Mouse (Mus musculus) MEL (cell line): ENCODE data around the gene Tle4. TPM values are rescaled to one million over a fixed set of nuclear protein-coding genes. Genes with fewer than 3 reads are reported as not detected.

Experiments
- DNase-seq: peaks from one replicate; pipeline ENCODE4 v3.0.0; 2011; ENCODE audit warnings: low read depth, low spot score
- H3K27ac ChIP-seq: 2 replicates; pipeline ENCODE4 v1.5.1; 2012; ENCODE audit warnings: low read depth, mild to moderate bottlenecking, control low read depth, low read length, moderate library complexity; ENCODE audit not compliant: control insufficient read depth
- H3K27me3 ChIP-seq, 2 experiments: fragments of 150-350 bp in 1 of 2; sonication (generic) in 1 of 2; 2 replicates each; pipeline ENCODE4 v1.6.1; 2012; ENCODE audit warnings: low read length in 2 of 2, mild to moderate bottlenecking in 2 of 2, improper control_type of control experiment in 1 of 2, moderate library complexity in 1 of 2; ENCODE audit not compliant: insufficient read depth in 2 of 2, control insufficient read depth in 1 of 2
- H3K36me3 ChIP-seq, 2 experiments: 2 replicates each; pipeline ENCODE4 v1.6.1; 2012 to 2014; ENCODE audit warnings: low read length in 2 of 2, improper control_type of control experiment in 1 of 2, inconsistent platforms in 1 of 2, mild to moderate bottlenecking in 1 of 2; ENCODE audit not compliant: insufficient read depth in 2 of 2, control insufficient read depth in 1 of 2
- H3K4me1 ChIP-seq, 2 experiments: fragments of 150-350 bp in 1 of 2; sonication (generic) in 1 of 2; 2 replicates each; pipeline ENCODE4 v1.6.1; 2012; ENCODE audit warnings: low read length in 2 of 2, improper control_type of control experiment in 1 of 2, mild to moderate bottlenecking in 1 of 2; ENCODE audit not compliant: insufficient read depth in 2 of 2, control insufficient read depth in 1 of 2
- H3K4me3 ChIP-seq, 2 experiments: fragments of 150-350 bp in 1 of 2; sonication (generic) in 1 of 2; 2 replicates each; pipeline ENCODE4 v1.5.1; 2012; ENCODE audit warnings: low read depth in 2 of 2, low read length in 2 of 2, mild to moderate bottlenecking in 2 of 2, moderate library complexity in 2 of 2, control low read depth in 1 of 2, improper control_type of control experiment in 1 of 2; ENCODE audit not compliant: control insufficient read depth in 1 of 2, insufficient read depth in 1 of 2
- H3K79me2 ChIP-seq: 2 replicates; pipeline ENCODE4 v1.6.1; 2012; ENCODE audit warnings: mild to moderate bottlenecking, low read length, moderate library complexity; ENCODE audit not compliant: control insufficient read depth, poor library complexity, insufficient read depth
- H3K9ac ChIP-seq: 2 replicates; pipeline ENCODE4 v1.6.1; 2012; ENCODE audit warnings: low read depth, mild to moderate bottlenecking, control low read depth, low read length, moderate library complexity; ENCODE audit not compliant: control insufficient read depth, poor library complexity, severe bottlenecking
- H3K9me3 ChIP-seq: fragments of 150-350 bp; sonication (generic); replicated peaks from 2 replicates; pipeline ENCODE4 v1.6.1; 2012; ENCODE audit warnings: mild to moderate bottlenecking, low read length, improper control_type of control experiment, moderate library complexity; ENCODE audit not compliant: insufficient read depth
- CHD1 ChIP-seq: IDR thresholded peaks from 2 replicates; pipeline ENCODE4 v1.6.1; 2012; ENCODE audit warnings: low read depth, mild to moderate bottlenecking, inconsistent platforms, low read length, improper control_type of control experiment
- CTCF ChIP-seq, 3 experiments: IDR thresholded peaks in 2 of 3; conservative IDR thresholded peaks in 1 of 3; 2 replicates each; pipeline ENCODE4 v1.5.1; 2011 to 2012; ENCODE audit warnings: low read length in 3 of 3, low read depth in 2 of 3, mild to moderate bottlenecking in 2 of 3, improper control_type of control experiment in 1 of 3, inconsistent platforms in 1 of 3, mixed read lengths in 1 of 3, moderate library complexity in 1 of 3; ENCODE audit not compliant: control insufficient read depth in 1 of 3, insufficient read depth in 1 of 3, poor library complexity in 1 of 3, severe bottlenecking in 1 of 3
- E2F4 ChIP-seq: IDR thresholded peaks from 2 replicates; pipeline ENCODE4 v1.6.1; 2011; ENCODE audit warnings: low read depth, low read length, improper control_type of control experiment, borderline replicate concordance
- ELF1 ChIP-seq: IDR thresholded peaks from 2 replicates; pipeline ENCODE4 v1.6.1; 2014; ENCODE audit warnings: low read depth, mild to moderate bottlenecking, inconsistent platforms, low read length, improper control_type of control experiment, moderate library complexity
- EP300 ChIP-seq, 2 experiments: IDR thresholded peaks; 2 replicates each; pipeline ENCODE4 v1.6.1; 2011; ENCODE audit warnings: improper control_type of control experiment in 2 of 2, low read length in 2 of 2, low read depth in 1 of 2, mild to moderate bottlenecking in 1 of 2
- ETS1 ChIP-seq: IDR thresholded peaks from 2 replicates; pipeline ENCODE4 v1.6.1; 2012; ENCODE audit warnings: low read depth, mild to moderate bottlenecking, inconsistent platforms, low read length, improper control_type of control experiment, moderate library complexity
- GABPA ChIP-seq: IDR thresholded peaks from 2 replicates; pipeline ENCODE4 v1.6.1; 2012; ENCODE audit warnings: low read depth, mild to moderate bottlenecking, inconsistent platforms, low read length, improper control_type of control experiment, moderate library complexity
- GATA1 ChIP-seq: IDR thresholded peaks from 2 replicates; pipeline ENCODE4 v1.6.1; 2011; ENCODE audit warnings: low read depth, low read length, improper control_type of control experiment
- KAT2A ChIP-seq: conservative IDR thresholded peaks from 2 replicates; pipeline ENCODE4 v1.6.1; 2012; ENCODE audit warnings: low read depth, low read length, improper control_type of control experiment, inconsistent platforms
- MAZ ChIP-seq: IDR thresholded peaks from 2 replicates; pipeline ENCODE4 v1.6.1; 2012; ENCODE audit warnings: low read depth, mild to moderate bottlenecking, inconsistent platforms, low read length, improper control_type of control experiment
- MEF2A ChIP-seq: IDR thresholded peaks from 2 replicates; pipeline ENCODE4 v1.6.1; 2014; ENCODE audit warnings: low read depth, mild to moderate bottlenecking, inconsistent platforms, low read length, improper control_type of control experiment; ENCODE audit not compliant: poor library complexity, insufficient replicate concordance, severe bottlenecking; ENCODE audit errors: extremely low read depth
- MXI1 ChIP-seq: IDR thresholded peaks from 2 replicates; pipeline ENCODE4 v1.6.1; 2011; ENCODE audit warnings: mild to moderate bottlenecking, low read depth, low read length, improper control_type of control experiment
- RAD21 ChIP-seq: IDR thresholded peaks from 2 replicates; pipeline ENCODE4 v1.6.1; 2011; ENCODE audit warnings: mild to moderate bottlenecking, low read depth, low read length, improper control_type of control experiment
- RCOR1 ChIP-seq: IDR thresholded peaks from 2 replicates; pipeline ENCODE4 v1.6.1; 2012; ENCODE audit warnings: low read depth, mild to moderate bottlenecking, inconsistent platforms, low read length, improper control_type of control experiment
- SIN3A ChIP-seq: IDR thresholded peaks from 2 replicates; pipeline ENCODE4 v1.6.1; 2012; ENCODE audit warnings: low read length, improper control_type of control experiment, inconsistent platforms
- TAL1 ChIP-seq: IDR thresholded peaks from 2 replicates; pipeline ENCODE4 v1.6.1; 2012; ENCODE audit warnings: mild to moderate bottlenecking, inconsistent platforms, low read length, moderate library complexity, mixed read lengths
- UBTF ChIP-seq: IDR thresholded peaks from 2 replicates; pipeline ENCODE4 v1.6.1; 2012; ENCODE audit warnings: low read depth, mild to moderate bottlenecking, inconsistent platforms, low read length, improper control_type of control experiment, moderate library complexity, borderline replicate concordance; ENCODE audit not compliant: insufficient read depth
- USF1 ChIP-seq: IDR thresholded peaks from 2 replicates; pipeline ENCODE4 v1.6.1; 2014; ENCODE audit warnings: low read depth, mild to moderate bottlenecking, inconsistent platforms, low read length, improper control_type of control experiment, moderate library complexity
- USF2 ChIP-seq, 2 experiments: IDR thresholded peaks; 2 replicates each; pipeline ENCODE4 v1.6.1; 2011 to 2012; ENCODE audit warnings: improper control_type of control experiment in 2 of 2, low read length in 2 of 2, borderline replicate concordance in 1 of 2, inconsistent platforms in 1 of 2, low read depth in 1 of 2, mild to moderate bottlenecking in 1 of 2; ENCODE audit not compliant: insufficient read depth in 1 of 2
- ZC3H11A ChIP-seq: IDR thresholded peaks from 2 replicates; pipeline ENCODE4 v1.6.1; 2012; ENCODE audit warnings: low read depth, mild to moderate bottlenecking, inconsistent platforms, low read length, improper control_type of control experiment
- polyA plus RNA-seq, 2 experiments: library from polyadenylated mRNA; stranded (reverse) in 1 of 2; unstranded in 1 of 2; fragments of >175 nt in 1 of 2; fragments of >200 nt in 1 of 2; gene quantifications; 2 replicates each; pipeline versions ENCODE4 v1.2.1 to v1.2.4; 2012; ENCODE audit warnings: low replicate concordance in 2 of 2, low read depth in 1 of 2; ENCODE audit not compliant: insufficient read length in 2 of 2, insufficient read depth in 1 of 2, missing spikeins in 1 of 2
- total RNA-seq: library from RNA; depleted of rRNA; stranded (reverse); fragments of 300-350 nt; gene quantifications from 2 replicates; pipeline ENCODE4 v1.2.3, GENCODE M21; 2012

Gene Tle4
- total and polyA plus RNA-seq, 3 experiments, result 6.0 to 42.5 (median 14.0) TPM

GRCm38 (mm10) chr19:14585235-14585634 lies 12.6 kb downstream of the Tle4 start:
- TF ChIP-seq E2F4 (no peak), MAZ (no peak), GABPA (no peak), EP300 (IDR thresholded peaks at IDR 0.05; ENCODE audit: low read depth in 1 of 2, low read length in 2 of 2) (no peak), GATA1 (no peak), USF2 (IDR thresholded peaks at IDR 0.05; ENCODE audit: borderline replicate concordance in 1 of 2, insufficient read depth in 1 of 2, low read depth in 1 of 2, low read length in 2 of 2) (no peak), CHD1 (no peak), MEF2A (no peak), MXI1 (no peak), KAT2A (no peak), UBTF (no peak)
- TF ChIP-seq, all 39 proteins: peak for 0
- peak; percentile 31 for DNase-seq
- Histone ChIP-seq H3K4me1 (peaks cover 0 to 2% of the 10 kb centered on the region in 2 experiments; a peak in 2 of 4 replicates), H3K27ac (no peak overlapping the region), H3K36me3 (peaks cover 2 to 8% of the 10 kb centered on the region in 2 experiments), H3K79me2 (no peaks in the 10 kb centered on the region), H3K9me3 (no peaks in the 10 kb centered on the region), H3K27me3 (no peaks in the 10 kb centered on the region), H3K4me3 (no peak overlapping the region), H3K9ac (no peak overlapping the region)

DNA sequence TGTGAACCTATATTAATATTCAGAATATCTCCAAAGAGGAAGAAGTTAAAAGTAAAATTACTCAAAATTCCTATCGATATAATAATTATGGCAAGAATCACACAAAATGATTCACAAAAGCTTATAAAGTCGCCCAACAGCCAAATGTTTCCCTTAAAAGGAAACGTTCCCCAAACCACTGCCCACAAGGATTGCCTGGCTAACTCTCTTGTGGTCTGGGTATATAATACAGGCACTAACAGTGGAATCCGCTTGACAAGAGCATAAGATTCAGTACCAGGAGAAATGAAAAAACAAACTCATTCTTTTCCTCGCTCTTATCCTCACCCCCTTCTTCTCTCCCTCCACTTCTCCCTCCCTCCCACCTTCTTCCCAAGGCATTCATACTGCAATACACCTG lies 19.2 kb downstream of the Tle4 start:
- no peaks in the 10 kb centered on the region for H3K9me3 ChIP-seq
- no peak for DNase-seq
- TF ChIP-seq SIN3A (no peak), TAL1 (no peak), MXI1 (no peak), ETS1 (no peak), ELF1 (no peak), GATA1 (no peak), RCOR1 (no peak), RAD21 (no peak), ZC3H11A (no peak), USF1 (no peak), CTCF (IDR thresholded peaks at IDR 0.05 in 2 of 3, conservative IDR thresholded peaks at IDR 0.05 in 1 of 3; ENCODE audit: control insufficient read depth in 1 of 3, insufficient read depth in 1 of 3, low read depth in 2 of 3, low read length in 3 of 3, poor library complexity in 1 of 3, severe bottlenecking in 1 of 3) (no peak)
- H3K27me3 ChIP-seq, result no peaks in the 10 kb centered on the region
- peaks cover 2% of the 10 kb centered on the region; the same call in 1 of the 2 replicates for H3K79me2 ChIP-seq
- H3K4me3 ChIP-seq, result no peak overlapping the region
- H3K9ac ChIP-seq, result no peak overlapping the region
- H3K27ac ChIP-seq, result no peak overlapping the region
- H3K4me1 ChIP-seq, result peaks cover 15 to 23% of the 10 kb centered on the region in 2 experiments
- H3K36me3 ChIP-seq, result peaks cover 4 to 20% of the 10 kb centered on the region in 2 experiments; a peak in 3 of 4 replicates
